Mouse (Mus musculus) common myeloid progenitor, adult 5-6 weeks (primary cell): Measurements from ENCODE around the gene Tmem14a. TPM values are rescaled to one million over a fixed set of nuclear protein-coding genes. Genes with fewer than 3 reads are reported as not detected.
"Not testable (repeated sequence)": the region's sequence is repeated elsewhere in the genome, so short reads cannot be mapped to it uniquely, and the experiment has no call there.

Experiments used
- ATAC-seq: replicated peaks from 2 replicates; pipeline ENCODE4 v1.8.0; 2016; ENCODE audit warnings: low read depth, mild to moderate bottlenecking, moderate TSS enrichment, inconsistent platforms; ENCODE audit not compliant: poor library complexity, severe bottlenecking
- total RNA-seq: library from RNA; stranded (forward); fragments of 200-1000, 187-1606 nt; gene quantifications from 2 replicates; pipeline ENCODE4 v1.2.3, GENCODE M21; 2017

The Tmem14a gene
- total RNA-seq, 1 experiment from 2014 or later = 4.3 TPM

DNA sequence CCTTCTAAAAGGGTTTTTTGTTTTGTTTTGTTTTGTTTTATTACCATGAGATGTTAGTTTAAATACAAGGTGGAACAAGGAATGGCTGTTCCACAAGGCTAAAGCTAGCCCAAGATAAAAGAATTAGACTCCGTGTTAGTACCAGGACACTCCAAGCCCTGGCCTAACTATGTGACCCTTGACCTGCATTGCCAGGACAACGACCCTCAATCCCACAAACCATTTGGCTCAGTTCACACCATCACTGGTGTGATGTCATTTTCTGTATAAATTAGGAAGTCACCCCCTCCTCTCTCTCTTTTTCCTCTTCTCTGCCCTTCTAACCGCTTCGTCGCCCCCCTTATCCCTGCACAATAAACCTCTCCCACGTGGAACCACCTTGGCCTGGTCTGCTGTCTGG is 33.3 kb downstream of the Tmem14a start:
- no peak for ATAC-seq

DNA sequence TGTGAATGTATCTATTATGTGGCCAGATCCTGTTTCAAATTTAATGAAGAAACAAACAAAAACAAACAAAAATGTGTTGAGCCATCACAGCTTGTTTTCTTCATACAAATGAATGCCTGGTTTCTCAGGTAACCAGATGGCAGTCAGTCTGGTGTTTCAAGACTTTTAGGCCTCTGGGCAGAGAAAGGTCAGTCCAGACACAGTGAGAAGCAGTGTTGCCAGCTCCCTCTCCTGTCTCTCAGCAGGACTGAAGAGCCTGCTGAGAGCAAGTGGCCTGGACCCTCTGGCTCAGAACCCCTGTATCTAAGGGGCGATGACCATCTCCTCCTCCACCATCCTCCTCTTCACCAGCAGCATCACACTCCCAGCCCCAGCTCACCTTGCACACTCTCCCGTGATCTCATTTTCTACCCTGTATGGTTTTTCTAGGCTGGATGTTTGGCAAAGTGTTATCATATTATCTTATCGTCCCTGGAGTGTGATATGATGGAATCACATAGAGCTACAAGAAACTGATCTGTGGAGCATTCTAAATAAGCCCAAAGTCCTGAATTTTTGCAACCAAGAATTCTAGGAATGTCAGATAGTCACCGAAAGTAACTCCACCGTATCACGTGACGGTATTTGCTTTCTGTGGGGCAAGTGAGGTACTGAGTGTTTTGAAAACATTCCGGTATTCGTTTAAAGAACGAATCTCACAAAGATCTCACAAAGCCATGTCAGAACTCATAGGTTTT is 34.4 kb downstream of the Tmem14a start:
- no peak for ATAC-seq

DNA sequence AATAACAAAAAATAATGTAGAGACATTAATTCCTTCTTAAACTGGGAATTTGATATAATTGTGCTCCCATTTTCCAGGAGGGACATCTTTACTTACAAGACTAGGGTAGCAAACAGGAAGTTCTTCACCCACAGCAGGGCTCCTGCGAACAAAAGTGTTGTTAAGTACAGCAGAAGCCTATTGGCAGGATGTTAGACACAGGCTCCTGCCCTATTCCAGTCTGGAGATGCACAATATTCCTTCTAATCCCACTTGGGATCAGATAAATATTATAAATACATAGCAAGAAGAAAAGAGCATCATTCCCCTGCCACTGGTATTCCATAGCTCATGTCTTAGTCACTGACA is 34.9 kb downstream of the Tmem14a start:
- no peak for ATAC-seq

DNA sequence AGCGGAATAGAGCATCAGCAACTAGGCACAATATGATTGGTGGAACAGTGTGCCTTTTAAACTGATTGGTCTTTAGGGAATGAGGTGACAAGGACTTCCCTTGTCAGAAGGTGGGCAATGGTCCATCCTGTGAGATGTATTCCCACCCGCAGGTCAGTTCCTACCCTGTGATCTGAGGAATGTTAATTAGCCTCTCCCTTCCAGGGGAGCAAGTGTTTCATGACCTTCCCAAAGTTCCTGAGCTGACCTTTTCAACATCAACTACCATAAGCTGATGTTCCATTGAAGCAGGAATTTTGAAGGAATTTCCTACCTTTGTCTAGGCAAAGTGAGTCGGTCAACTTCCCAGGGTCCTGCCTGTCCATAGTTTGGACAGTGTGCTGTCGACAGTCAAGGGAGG is 35.5 kb downstream of the Tmem14a start:
- ATAC-seq = no peak

DNA sequence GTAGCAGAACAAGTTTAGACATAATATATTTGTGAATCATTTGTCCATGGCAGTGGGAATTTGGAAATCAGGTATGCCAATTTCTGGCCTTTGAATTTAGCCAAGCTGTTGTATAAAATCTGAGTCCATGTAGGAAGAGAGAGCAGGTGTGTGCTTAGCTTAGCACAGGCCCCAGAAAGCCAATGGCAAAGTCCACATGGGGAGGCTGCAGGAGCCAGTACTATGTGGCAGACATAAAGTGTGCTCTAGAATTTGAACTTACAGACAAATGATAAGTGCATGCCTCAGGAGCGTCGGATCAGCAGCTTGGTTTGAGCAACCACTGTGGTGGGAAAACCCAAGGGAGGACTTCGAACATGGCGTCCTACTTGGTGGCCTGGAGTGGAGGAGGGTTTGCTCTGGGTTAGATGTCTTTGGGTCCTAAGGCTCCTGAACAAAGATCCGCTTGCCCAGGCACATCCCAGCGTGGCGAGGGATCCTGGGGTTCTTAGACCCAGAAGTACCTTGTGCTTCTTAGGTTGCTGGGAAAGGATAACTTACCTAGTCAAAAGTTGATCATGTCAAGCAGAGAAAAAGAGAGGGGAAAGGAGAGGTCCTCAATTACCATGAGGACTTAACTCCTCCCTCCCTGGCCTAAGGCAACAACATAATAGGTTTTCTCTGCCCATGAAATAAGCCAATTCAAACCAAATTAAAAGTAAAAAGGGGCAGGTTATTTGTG is 37.4 kb downstream of the Tmem14a start:
- no peak for ATAC-seq

DNA sequence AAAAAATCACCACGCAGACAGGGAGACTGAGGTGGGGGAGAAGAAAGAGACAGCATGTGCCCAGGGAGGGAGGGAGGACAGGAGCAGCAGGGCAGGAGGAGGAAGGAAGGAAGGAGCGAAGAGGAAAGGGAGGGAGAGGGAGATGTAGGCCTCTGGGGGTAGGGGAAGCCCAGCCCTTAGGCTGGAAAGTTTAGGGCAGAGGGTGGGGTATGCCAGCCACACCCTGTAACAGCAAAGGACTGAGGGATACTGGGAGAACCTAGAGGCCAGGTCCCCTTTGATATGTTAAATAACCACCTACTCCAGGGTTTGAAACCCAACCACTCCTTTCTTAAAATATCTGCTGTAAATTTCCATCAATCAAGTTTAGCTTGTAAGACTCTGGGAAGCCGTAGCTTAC is 38.0 kb downstream of the Tmem14a start:
- no peak for ATAC-seq

DNA sequence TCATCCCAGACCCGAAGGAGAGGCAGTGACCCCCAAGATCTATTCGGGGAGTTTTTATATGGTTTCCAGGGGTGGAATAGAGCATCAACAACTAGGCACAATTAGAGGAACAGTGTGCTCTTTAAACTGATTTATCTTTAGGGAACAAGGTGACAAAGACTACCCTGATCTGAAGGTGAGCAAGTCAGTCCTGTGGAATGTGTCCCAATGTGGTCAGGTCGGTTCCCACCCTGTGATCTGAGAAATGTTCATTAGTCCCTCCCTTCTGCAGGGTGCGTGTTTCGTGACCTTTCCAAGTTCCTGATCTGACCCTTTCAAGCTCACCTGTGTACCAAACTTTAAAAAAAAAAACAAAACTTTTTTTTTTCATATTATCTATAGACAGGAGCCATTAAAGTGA is 38.5 kb downstream of the Tmem14a start:
- ATAC-seq = no peak

DNA sequence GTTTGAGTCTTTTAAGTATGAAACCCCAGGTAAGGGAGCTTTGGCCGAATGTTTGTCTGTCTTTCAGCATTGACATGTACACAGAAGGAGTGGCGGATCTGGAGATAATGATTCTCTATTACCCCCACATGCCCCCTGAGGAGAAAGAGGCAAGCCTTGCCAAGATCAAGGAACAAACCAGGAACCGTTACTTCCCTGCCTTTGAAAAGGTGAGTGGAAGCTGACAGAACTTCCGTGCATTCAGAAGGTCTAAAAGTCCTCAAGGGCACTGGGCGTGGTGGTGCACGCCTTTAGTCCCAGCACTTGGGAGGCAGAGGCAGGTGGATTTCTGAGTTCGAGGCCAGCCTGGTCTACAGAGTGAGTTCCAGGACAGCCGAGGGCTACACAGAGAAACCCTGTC is 41.6 kb downstream of the Tmem14a start:
- not testable (repeated sequence) for ATAC-seq

DNA sequence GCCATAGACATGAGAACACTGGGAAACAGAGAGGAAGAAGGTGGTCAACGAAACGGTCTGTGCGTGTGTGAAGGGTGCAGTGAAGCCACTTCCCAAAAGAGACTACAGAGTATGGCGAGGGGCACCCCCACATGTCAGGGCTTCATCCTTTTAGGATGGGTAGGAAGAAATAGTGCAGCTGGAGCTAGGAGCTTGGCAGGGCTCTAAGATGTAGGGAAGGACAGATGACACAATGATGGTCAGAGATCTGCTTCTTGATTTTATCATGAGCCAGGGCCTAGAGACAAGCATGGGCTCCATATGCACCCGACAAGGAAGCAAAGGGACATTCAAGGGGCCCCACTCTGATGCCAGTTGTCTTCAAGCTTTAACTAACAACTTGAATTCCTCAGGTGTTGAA is 44.0 kb downstream of the Tmem14a start:
- no peak for ATAC-seq

DNA sequence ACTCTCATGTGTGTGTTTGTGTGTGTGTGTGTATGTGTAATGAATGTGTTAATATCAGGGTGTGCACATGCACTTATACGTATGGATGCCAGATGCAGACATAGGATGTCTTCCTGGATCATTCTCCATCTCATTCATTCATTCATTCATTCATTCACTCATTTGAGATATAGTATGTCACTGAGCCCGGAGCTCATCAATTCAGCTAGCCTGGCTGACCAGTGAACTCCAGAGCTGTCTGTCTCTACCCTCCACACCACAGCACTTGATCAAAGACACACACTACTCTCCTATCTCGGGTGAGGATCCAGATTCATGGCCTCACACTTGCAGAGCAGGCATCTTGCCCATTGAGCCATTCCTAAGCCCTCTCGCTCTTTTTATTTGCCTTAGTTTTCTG is 45.6 kb downstream of the Tmem14a start:
- ATAC-seq = no peak

DNA sequence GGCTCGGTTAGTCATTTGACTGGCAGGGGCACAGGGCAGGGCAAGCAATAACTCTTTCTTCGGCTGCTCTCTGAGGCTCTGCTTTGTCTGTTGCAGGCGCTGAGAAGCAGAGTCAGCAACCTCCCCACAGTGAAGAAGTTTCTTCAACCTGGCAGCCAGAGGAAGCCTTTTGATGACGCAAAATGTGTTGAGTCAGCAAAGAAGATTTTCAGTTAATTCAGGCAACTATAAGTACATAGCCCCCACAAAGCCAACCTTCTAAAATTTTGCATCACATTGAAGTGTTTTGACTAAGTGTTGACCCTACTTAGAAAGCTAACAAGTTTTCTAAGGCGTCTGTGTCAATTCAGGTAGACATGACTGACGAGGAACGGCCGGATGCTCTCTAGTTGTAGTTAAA is 46.4 kb downstream of the Tmem14a start:
- ATAC-seq = no peak

DNA sequence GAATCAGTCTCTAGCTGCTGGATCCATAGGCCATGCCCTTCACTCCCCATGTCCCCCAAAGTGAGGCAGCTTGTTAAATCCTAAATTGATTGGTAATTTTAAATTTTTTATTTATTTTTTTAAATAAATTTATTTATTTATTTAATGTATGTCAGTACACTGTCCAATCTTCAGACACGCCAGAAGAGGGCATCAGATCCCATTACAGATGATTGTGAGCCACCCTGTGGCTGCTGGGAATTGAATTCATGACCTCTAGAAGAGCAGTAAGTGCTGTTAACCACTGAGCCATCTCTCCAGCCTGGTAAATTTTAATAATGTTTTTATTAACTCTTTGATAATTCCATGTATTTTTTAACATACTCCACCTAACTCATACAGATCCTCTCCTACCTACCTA is 48.4 kb downstream of the Tmem14a start:
- no peak for ATAC-seq

DNA sequence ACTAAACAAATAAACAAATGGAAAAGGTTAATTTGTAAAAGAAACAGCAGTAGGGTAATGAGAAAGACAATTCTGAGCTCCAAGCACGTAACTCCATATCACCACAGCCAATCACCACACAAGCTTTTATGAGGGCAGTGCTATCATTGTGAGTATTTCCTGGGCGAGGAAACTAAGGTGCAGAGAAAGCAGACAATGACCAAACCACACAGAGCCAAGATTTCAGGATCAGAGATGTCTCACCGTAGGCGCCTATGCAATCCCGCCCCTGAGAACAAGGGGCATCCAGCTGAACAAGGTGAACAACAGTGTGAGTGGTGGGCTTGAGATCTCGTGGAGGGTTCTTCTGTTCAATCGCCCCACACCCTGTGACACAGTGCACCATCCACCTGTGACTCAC is 49.1 kb downstream of the Tmem14a start:
- not testable (repeated sequence) for ATAC-seq

DNA sequence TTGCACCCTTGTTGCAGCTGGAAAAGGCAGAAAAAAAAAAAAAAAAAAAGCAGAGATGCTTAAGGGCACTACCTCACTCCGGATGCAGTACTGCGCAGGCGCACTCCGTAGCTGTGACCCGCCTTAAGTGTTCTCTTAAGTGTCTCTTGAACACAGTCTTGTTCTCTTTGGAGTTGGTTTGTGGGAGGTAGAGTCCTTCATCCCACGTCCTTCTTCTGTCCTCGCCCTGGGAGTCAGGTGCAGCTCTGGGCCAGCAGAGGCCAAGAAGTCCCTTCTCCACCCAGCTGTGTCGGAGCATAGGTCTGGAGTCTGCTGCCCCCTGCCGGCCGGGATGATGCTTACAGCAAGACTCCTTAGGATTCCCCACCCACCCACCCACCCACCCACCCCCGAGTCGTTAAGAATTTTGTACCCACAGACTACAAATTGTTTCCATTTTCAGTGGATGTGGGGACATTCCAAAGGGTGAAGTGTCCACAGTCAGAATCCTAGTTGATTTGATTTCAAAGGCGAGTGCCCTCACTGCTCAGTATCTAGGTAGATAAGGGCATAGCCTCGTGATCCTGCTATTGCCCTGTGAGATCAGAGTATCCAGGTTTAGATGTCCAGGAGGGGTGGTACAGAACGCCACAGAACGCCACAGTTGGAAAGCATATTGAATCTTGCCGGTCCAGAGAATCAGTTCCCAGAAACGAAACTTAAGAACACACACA is 53.1 kb downstream of the Tmem14a start:
- ATAC-seq = peak; percentile 85

DNA sequence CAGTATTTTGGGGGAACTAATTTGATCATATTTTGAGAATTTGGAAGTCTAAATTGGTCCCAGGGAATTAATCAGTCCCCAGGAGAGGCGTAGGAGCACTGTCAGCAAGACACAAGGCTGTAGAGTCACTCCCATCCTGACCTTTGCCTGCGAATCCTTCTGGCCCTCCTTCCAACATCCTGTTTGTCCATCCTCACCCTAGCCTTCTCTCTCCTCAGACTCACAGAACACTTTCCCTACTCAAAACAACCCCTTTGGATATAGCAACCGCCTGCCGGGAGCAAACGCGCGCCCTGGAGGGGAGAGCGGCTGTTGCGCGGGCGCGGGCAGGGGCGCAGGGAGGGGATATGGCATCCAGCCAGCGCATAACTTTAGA is 53.7 kb downstream of the Tmem14a start:
- no peak for ATAC-seq

DNA sequence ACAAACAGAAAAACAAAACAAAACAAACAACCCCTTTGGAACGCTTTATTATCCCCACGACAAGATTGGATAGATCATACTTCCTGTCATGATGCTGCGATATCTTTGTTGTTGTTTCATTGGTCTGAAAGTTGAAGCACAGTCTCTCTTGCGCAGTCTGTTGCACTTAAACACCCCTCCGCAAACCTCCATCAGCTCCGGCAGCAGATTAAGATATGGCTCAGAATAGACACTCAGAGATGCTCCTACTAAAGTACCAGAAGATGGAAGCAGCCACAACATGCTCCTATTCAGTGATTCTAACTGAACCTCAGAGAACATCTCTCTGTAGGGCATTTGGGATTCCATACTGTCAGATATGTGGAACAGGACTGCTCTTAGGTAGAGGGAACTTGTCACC is 54.7 kb downstream of the Tmem14a start:
- no peak for ATAC-seq

DNA sequence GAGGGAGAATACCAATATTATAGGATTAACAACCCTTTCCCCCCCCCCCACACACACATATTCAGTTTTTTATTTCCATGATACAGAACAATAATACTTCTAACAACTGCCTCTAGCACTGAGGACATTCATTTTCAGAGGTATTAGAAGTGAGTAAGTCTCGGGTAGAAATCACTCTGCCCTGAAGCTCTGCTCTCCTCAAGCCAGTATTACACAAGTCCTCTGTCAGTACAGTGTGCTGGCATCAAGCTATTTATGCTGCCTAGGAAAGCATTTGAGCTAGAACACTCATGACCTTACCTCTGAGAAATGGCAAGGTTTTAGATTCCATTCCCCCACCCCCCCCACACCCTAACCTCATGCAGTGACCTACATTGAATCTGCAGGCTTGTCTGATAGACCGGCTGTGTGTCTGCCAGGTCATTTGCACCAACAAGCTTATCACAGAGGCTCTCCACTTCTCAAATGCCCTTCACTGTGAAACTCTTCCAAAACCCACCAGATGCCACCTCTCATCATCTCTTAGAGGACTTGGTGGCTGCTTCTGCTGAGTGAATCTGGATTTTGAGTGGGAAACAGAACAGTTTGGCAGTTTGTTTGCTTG is 56.2 kb downstream of the Tmem14a start:
- ATAC-seq = no peak

DNA sequence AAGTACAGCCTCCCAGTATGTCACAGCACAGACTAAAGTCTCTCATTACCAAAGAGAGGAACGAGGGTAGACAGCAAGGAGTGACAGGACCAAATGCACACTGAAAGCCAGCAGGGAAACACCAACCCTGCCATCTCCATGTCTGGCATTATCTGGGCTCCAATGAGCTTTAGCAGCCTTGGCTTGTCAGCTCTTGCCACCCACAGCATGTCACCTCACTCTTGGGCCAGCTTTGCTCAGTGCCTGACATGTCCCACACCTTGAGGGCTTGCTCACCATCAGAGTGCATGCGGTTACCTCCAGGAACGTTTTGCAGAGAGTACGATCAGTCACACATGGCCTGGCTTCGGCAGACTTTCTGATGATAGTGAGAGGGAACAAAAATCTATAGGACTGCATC is 57.0 kb downstream of the Tmem14a start:
- ATAC-seq = not testable (repeated sequence)

DNA sequence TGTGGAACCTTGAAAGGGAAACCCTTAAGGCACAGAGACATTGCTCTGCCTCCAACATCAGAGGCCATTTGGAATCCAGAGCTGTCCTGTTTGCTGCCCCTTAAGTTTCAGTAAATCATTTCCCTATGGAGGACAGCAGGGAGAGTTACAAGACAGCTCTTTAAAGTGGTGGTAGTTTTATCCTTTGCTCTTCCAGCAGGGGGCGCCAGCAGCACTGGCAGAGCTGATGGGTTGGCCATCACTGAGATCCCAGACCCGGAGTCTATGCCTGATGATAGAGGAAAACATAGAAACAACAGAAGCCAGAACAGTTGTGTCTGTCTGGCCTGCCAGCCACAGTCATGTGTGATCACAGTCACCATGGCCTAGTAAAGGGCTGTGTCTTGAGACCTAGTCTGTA is 57.8 kb downstream of the Tmem14a start:
- ATAC-seq = peak; percentile 77
